Mouse (Mus musculus) heart, embryonic 16.5 days (tissue): ENCODE measurements around the gene Cacna1a. TPM values are rescaled to one million over a fixed set of nuclear protein-coding genes. Genes with fewer than 3 reads are reported as not detected.

Experiments used
- ATAC-seq: fragments of 200-750 bp; cut with Nextera tagmentation; replicated peaks from 2 replicates; pipeline ENCODE4 v1.8.0; 2017; ENCODE audit warnings: moderate number of reproducible peaks; ENCODE audit not compliant: insufficient read depth, low FRiP score; ENCODE audit errors: extremely low read depth
- H3K27ac ChIP-seq: fragments of 300-500 bp; sonication (generic); 2 replicates; pipeline ENCODE4 v1.5.1; 2014; ENCODE audit warnings: mild to moderate bottlenecking, low read length, control low read depth, moderate library complexity
- H3K27me3 ChIP-seq: fragments of 300-500 bp; sonication (generic); 2 replicates; pipeline ENCODE4 v1.6.1; 2014; ENCODE audit warnings: low read length, mixed read lengths; ENCODE audit not compliant: control insufficient read depth, insufficient read depth
- H3K36me3 ChIP-seq: fragments of 300-500 bp; sonication (generic); 2 replicates; pipeline ENCODE4 v1.6.1; 2014; ENCODE audit not compliant: control insufficient read depth, insufficient read depth
- H3K4me1 ChIP-seq: fragments of 300-500 bp; sonication (generic); 2 replicates; pipeline ENCODE4 v1.6.1; 2014; ENCODE audit warnings: low read length, mixed read lengths; ENCODE audit not compliant: control insufficient read depth, insufficient read depth
- H3K4me2 ChIP-seq: fragments of 300-500 bp; sonication (generic); 2 replicates; pipeline ENCODE4 v1.6.1; 2014; ENCODE audit warnings: low read depth, mild to moderate bottlenecking, control low read depth, low read length
- H3K4me3 ChIP-seq: fragments of 300-500 bp; sonication (generic); 2 replicates; pipeline ENCODE4 v1.5.1; 2014; ENCODE audit warnings: mild to moderate bottlenecking, control low read depth, low read length
- H3K9ac ChIP-seq: fragments of 300-500 bp; sonication (generic); 2 replicates; pipeline ENCODE4 v1.6.1; 2014; ENCODE audit warnings: low read length, control low read depth
- H3K9me3 ChIP-seq: fragments of 300-500 bp; sonication (generic); replicated peaks from 2 replicates; pipeline ENCODE4 v1.6.1; 2016; ENCODE audit warnings: low read length; ENCODE audit not compliant: control insufficient read depth
- WGBS: fragments of 180-500 bp; shearing (Covaris S2); extraction: QIAGEN DNeasy Blood & Tissue Kit; methylation state at CpG from one replicate; pipeline ENCODE4 v1.1.7; 2014; 5-methylcytosine and 5-hydroxymethylcytosine counted together
- polyA plus RNA-seq: library from polyadenylated mRNA; unstranded; fragments of >200 nt; fragmentation: Nextera tagmentation; extraction: Ambion mirVana; gene quantifications from 2 replicates; pipeline ENCODE4 v1.2.1, GENCODE M21; 2015

The Cacna1a gene
- polyA plus RNA-seq, 1 experiment from 2014 or later, result 6.9 TPM

DNA sequence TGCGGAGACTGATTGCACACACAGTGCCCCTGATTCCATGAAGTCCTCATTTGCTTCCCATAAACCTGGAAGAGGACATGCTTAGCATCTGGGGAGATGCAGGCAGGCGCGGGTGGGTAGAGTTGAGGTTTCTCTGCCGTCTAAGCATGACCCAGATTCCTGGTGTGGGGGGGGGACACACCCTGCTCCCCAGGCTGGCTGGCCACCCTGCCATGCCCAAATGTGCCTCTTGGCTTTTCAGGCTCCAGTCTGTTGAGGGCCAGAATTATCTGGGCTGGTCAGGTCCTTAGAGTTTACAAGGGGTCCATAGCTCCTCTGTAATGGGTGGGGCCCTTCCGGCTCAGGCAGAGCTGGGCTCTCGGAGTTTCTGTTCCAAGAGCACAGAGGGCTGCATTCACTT is 28.7 kb downstream of the Cacna1a start:
- no peak overlapping the region for H3K4me2 ChIP-seq
- peaks cover 8% of the 10 kb centered on the region for H3K9me3 ChIP-seq
- H3K36me3 ChIP-seq, result no peaks in the 10 kb centered on the region
- WGBS, result 72% methylated on average over 6 of the region's 6 CpGs
- H3K4me3 ChIP-seq, result no peak overlapping the region
- peaks cover 56% of the 10 kb centered on the region for H3K27me3 ChIP-seq
- no peak for ATAC-seq
- H3K27ac ChIP-seq, result no peak overlapping the region
- peaks cover 4% of the 10 kb centered on the region for H3K4me1 ChIP-seq
- no peak overlapping the region for H3K9ac ChIP-seq

GRCm38 (mm10) chr8:84417840-84418239 is 29.6 kb downstream of the Cacna1a start:
- no peak overlapping the region for H3K4me2 ChIP-seq
- peaks cover 48% of the 10 kb centered on the region for H3K27me3 ChIP-seq
- H3K4me1 ChIP-seq, result peaks cover 4% of the 10 kb centered on the region
- 47% methylated on average over 5 of the region's 5 CpGs for WGBS
- peaks cover 8% of the 10 kb centered on the region for H3K9me3 ChIP-seq
- H3K4me3 ChIP-seq, result no peak overlapping the region
- ATAC-seq, result no peak
- H3K9ac ChIP-seq, result no peak overlapping the region
- no peaks in the 10 kb centered on the region for H3K36me3 ChIP-seq
- H3K27ac ChIP-seq, result no peak overlapping the region

DNA sequence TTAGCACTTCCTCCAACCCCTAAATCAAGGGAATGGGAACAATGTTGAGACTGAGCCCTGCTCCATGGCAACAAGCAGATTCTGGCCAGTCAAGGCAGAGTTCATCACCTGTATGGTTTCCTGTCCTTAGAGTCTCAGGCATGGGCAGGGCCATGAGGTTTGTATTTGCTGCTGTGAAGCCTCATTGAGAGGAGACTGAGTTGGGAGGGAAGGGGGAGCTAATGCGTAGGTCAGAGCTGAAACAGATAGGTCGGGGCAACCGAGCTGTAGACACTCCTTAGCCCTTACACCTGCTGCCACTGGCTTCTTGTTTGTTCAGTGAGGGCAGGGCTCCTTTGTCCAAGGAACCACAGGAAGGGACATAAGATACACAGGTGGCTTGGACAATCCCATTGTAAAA is 36.2 kb downstream of the Cacna1a start:
- no peak for ATAC-seq
- Histone ChIP-seq H3K27ac (no peak overlapping the region), H3K9ac (no peak overlapping the region), H3K27me3 (peaks cover 2% of the 10 kb centered on the region), H3K4me2 (no peak overlapping the region), H3K36me3 (no peaks in the 10 kb centered on the region), H3K4me3 (no peak overlapping the region), H3K9me3 (no peaks in the 10 kb centered on the region), H3K4me1 (no peaks in the 10 kb centered on the region)
- 74% methylated on average over 3 of the region's 3 CpGs for WGBS

DNA sequence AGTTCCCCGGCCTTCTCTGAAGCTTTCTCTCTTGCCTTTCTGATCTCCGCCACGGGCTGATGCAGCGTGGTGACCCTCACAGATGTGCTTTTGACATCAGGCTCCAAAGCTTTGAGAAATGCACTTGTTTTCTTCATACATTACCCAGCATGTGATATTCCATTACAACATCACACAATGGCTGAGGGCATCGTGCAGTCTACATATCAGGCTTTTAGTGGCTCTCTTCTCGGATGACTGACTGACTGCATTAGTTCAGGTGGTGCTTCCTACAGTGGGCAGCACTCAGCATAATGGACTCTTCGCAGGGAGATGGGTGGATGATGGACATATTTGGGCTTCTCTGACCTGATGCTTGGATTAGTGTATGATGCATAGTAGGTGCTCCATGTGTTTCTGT is 37.8 kb downstream of the Cacna1a start:
- Histone ChIP-seq H3K36me3 (no peaks in the 10 kb centered on the region), H3K27me3 (peaks cover 2% of the 10 kb centered on the region), H3K4me2 (no peak overlapping the region), H3K9ac (no peak overlapping the region), H3K4me1 (no peaks in the 10 kb centered on the region), H3K9me3 (no peaks in the 10 kb centered on the region), H3K27ac (no peak overlapping the region), H3K4me3 (no peak overlapping the region)
- no peak for ATAC-seq
- 84% methylated on average over 7 of the region's 7 CpGs for WGBS

GRCm38 (mm10) chr8:84426582-84426981 is 38.3 kb downstream of the Cacna1a start:
- Histone ChIP-seq H3K9ac (no peak overlapping the region), H3K4me1 (no peaks in the 10 kb centered on the region), H3K27ac (no peak overlapping the region), H3K4me3 (no peak overlapping the region), H3K9me3 (no peaks in the 10 kb centered on the region), H3K27me3 (peaks cover 2% of the 10 kb centered on the region), H3K4me2 (no peak overlapping the region), H3K36me3 (no peaks in the 10 kb centered on the region)
- 78% methylated on average over 8 of the region's 8 CpGs for WGBS
- no peak for ATAC-seq

DNA sequence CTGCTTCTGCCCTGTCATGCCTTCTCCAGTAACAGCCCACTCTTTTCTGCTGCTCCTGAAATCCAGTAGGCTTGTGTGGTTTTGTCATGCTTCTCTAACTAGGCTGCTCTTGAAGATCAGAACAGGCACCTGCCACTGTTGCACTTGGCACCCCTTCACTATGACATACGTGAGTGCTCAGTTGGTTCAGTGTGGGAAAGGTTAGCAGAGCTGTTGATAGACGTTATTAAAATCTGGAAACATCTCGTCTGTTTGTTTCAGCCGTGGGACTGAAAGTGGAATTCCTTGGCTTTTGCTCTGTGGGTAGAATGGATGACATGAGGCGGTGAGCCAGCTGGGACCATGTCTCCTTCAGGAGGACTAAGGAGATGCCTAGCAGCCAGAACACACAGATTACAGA is 39.8 kb downstream of the Cacna1a start:
- H3K4me3 ChIP-seq, result no peak overlapping the region
- no peak overlapping the region for H3K9ac ChIP-seq
- H3K9me3 ChIP-seq, result no peaks in the 10 kb centered on the region
- H3K36me3 ChIP-seq, result no peaks in the 10 kb centered on the region
- peaks cover 2% of the 10 kb centered on the region for H3K27me3 ChIP-seq
- H3K27ac ChIP-seq, result no peak overlapping the region
- no peak for ATAC-seq
- WGBS, result 65% methylated on average over 5 of the region's 5 CpGs
- no peaks in the 10 kb centered on the region for H3K4me1 ChIP-seq
- H3K4me2 ChIP-seq, result no peak overlapping the region

DNA sequence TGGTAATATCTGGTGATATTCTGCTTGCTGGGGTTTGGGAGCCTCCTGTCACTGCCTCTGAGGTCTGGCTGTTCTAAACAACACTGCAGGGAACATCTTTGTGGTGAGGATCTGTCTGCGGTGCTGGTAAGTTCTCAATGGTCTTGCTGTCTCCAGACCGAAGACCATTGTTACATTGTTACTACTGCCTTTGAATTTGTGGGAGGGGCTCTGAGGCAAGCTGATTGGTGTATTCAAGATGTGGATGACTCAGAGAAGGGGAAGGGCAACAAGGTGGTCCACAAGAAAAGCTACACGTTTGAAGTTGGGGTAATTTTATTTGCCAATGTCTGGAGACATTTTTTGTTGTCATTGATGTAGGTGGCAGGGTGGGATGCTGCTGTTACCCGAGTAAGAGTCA is 40.8 kb downstream of the Cacna1a start:
- no peaks in the 10 kb centered on the region for H3K36me3 ChIP-seq
- 38% methylated on average over 4 of the region's 4 CpGs for WGBS
- no peaks in the 10 kb centered on the region for H3K4me1 ChIP-seq
- H3K4me3 ChIP-seq, result no peak overlapping the region
- ATAC-seq, result no peak
- H3K4me2 ChIP-seq, result no peak overlapping the region
- H3K27ac ChIP-seq, result no peak overlapping the region
- no peaks in the 10 kb centered on the region for H3K9me3 ChIP-seq
- H3K27me3 ChIP-seq, result peaks cover 2% of the 10 kb centered on the region
- H3K9ac ChIP-seq, result no peak overlapping the region

DNA sequence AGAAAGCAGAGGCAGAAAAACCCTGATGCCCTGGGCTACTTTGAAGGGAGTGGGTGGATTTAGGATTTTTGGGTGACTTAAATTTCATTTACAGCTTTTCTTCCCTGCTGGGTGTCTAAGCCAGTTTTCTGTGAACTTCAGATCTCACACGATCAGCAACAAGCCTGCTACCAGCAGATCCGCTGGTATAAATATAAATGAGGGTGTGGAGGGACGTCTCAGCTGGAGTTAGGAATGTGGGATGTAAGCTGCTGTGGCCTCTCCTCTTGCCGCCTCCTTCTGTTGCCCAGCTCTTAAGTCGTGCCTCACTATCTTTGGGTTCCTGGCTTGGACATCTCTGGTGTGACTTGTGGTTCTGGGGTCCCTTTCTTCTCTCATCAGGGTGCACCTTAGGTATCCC is 41.3 kb downstream of the Cacna1a start:
- Histone ChIP-seq H3K4me2 (no peak overlapping the region), H3K27me3 (no peaks in the 10 kb centered on the region; the same call in none of the 2 replicates), H3K4me1 (no peaks in the 10 kb centered on the region), H3K36me3 (no peaks in the 10 kb centered on the region), H3K4me3 (no peak overlapping the region), H3K9ac (no peak overlapping the region), H3K27ac (no peak overlapping the region), H3K9me3 (no peaks in the 10 kb centered on the region)
- no peak for ATAC-seq
- 13% methylated on average over 5 of the region's 5 CpGs for WGBS

DNA sequence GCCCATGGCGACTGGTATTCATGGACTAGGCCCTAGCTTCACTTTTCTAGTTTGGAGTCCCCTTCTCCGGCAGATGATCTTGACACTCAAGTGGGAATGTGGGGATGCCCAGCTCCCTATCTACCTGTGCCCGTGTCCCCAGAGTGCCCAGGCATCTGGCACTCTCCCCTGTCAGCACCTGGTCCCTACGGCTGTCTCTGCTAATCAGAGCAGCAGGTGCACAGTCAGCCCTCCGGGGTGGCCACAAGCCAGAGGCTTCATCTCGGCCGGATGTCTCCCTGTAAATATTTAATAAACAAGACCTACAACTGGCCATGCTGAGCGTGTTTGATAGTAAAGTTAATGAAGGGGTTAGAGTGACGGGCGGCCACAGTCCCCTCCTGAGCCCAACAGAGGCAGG is 47.1 kb downstream of the Cacna1a start:
- no peaks in the 10 kb centered on the region for H3K36me3 ChIP-seq
- no peaks in the 10 kb centered on the region for H3K9me3 ChIP-seq
- H3K4me2 ChIP-seq, result no peak overlapping the region
- no peak overlapping the region for H3K4me3 ChIP-seq
- no peak overlapping the region for H3K27ac ChIP-seq
- H3K9ac ChIP-seq, result no peak overlapping the region
- no peaks in the 10 kb centered on the region for H3K4me1 ChIP-seq
- ATAC-seq, result no peak
- no peaks in the 10 kb centered on the region; the same call in none of the 2 replicates for H3K27me3 ChIP-seq
- WGBS, result 71% methylated on average over 10 of the region's 10 CpGs

- H3K27me3 ChIP-seq, result no peaks in the 10 kb centered on the region
- H3K36me3 ChIP-seq, result no peaks in the 10 kb centered on the region
- no peak overlapping the region for H3K27ac ChIP-seq
- ATAC-seq, result no peak
- no peak overlapping the region for H3K9ac ChIP-seq
- H3K4me2 ChIP-seq, result no peak overlapping the region
- 79% methylated on average over 7 of the region's 7 CpGs for WGBS
- no peaks in the 10 kb centered on the region for H3K9me3 ChIP-seq
- H3K4me1 ChIP-seq, result no peaks in the 10 kb centered on the region
- H3K4me3 ChIP-seq, result no peak overlapping the region
These were observed 51.6 kb downstream of the Cacna1a start for GRCm38 (mm10) chr8:84439813-84440212.
